Mouse (Mus musculus): Measurements from ENCODE around the gene Ctf2. TPM values are rescaled to one million over a fixed set of nuclear protein-coding genes. Genes with fewer than 3 reads are reported as not detected.
"Not testable (repeated sequence)": the region's sequence is repeated elsewhere in the genome, so short reads cannot be mapped to it uniquely, and the experiment has no call there.

Ctf2 gene
- polyA plus RNA-seq, 1 experiment from 2014 or later: 0.15 TPM

GRCm38 (mm10) chr7:127705706-127706105, 26.3 kb downstream of the Ctf2 start:
- Histone ChIP-seq H3K36me3 (ENCODE audit: control insufficient read depth, insufficient read depth, low read length) (0 out of 2 replicates have a peak, but pooled peaks cover 4% of the 10 kb centered on the region), H3K4me3 (ENCODE audit: low read depth, low read length) (no peak overlapping the region), H3K4me1 (replicated peaks; ENCODE audit: control insufficient read depth, insufficient read depth, low read length) (peaks cover 7% of the 10 kb centered on the region), H3K4me2 (replicated peaks; ENCODE audit: low read depth, low read length) (no peak overlapping the region), H3K27ac (ENCODE audit: low read depth, low read length) (no peak overlapping the region), H3K27me3 (ENCODE audit: control insufficient read depth, insufficient read depth, low read length) (no peaks in the 10 kb centered on the region), H3K9me3 (ENCODE audit: control insufficient read depth, low read length) (no peaks in the 10 kb centered on the region), H3K9ac (ENCODE audit: low read depth, low read length) (no peak overlapping the region)
- 81% methylated on average over 4 of the region's 4 CpGs for WGBS
- DNase-seq (ENCODE audit: low spot score): no peak
- no peak for ATAC-seq (ENCODE audit: low FRiP score)

DNA sequence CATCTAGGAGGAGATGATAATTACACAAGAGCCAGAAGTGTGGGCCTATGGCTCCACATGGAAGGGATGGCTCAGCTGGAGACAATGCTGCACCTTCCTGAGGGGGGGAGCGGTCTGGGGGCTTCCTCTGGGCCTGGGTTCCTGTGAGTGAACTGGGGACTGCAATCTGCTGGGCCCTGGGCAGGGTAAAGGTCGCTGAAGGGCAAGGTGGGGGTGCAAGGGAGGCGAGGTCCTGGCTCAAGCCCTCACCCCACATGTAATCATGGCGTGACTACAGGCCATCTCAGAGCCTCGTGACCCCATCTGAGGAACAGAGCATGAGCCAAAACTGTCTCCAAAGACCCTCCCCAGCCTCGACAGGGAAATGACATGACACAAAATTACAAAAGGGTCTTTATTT, 27.4 kb downstream of the Ctf2 start:
- DNase-seq (ENCODE audit: low spot score): no peak
- 78% methylated on average over 6 of the region's 6 CpGs for WGBS
- 0 out of 2 replicates have a peak, but pooled peaks cover 6% of the 10 kb centered on the region for H3K36me3 ChIP-seq (ENCODE audit: control insufficient read depth, insufficient read depth, low read length)
- no peak overlapping the region for H3K27ac ChIP-seq (ENCODE audit: low read depth, low read length)
- no peaks in the 10 kb centered on the region for H3K9me3 ChIP-seq (ENCODE audit: control insufficient read depth, low read length)
- H3K4me1 ChIP-seq (replicated peaks; ENCODE audit: control insufficient read depth, insufficient read depth, low read length): peaks cover 7% of the 10 kb centered on the region
- no peak overlapping the region for H3K4me3 ChIP-seq (ENCODE audit: low read depth, low read length)
- no peak for ATAC-seq (ENCODE audit: low FRiP score)
- H3K9ac ChIP-seq (ENCODE audit: low read depth, low read length): no peak overlapping the region
- H3K4me2 ChIP-seq (replicated peaks; ENCODE audit: low read depth, low read length): no peak overlapping the region
- H3K27me3 ChIP-seq (ENCODE audit: control insufficient read depth, insufficient read depth, low read length): no peaks in the 10 kb centered on the region

GRCm38 (mm10) chr7:127703561-127704178, 28.3 kb downstream of the Ctf2 start:
- no peaks in the 10 kb centered on the region for H3K27me3 ChIP-seq (ENCODE audit: control insufficient read depth, insufficient read depth, low read length)
- 91% methylated on average over 8 of the region's 8 CpGs for WGBS
- no peak for ATAC-seq (ENCODE audit: low FRiP score)
- no peaks in the 10 kb centered on the region for H3K9me3 ChIP-seq (ENCODE audit: control insufficient read depth, low read length)
- peaks cover 7% of the 10 kb centered on the region for H3K4me1 ChIP-seq (replicated peaks; ENCODE audit: control insufficient read depth, insufficient read depth, low read length)
- H3K4me3 ChIP-seq (ENCODE audit: low read depth, low read length): no peak overlapping the region
- H3K36me3 ChIP-seq (ENCODE audit: control insufficient read depth, insufficient read depth, low read length): 0 out of 2 replicates have a peak, but pooled peaks cover 6% of the 10 kb centered on the region
- no peak overlapping the region for H3K27ac ChIP-seq (ENCODE audit: low read depth, low read length)
- no peak for DNase-seq (ENCODE audit: low spot score)
- no peak overlapping the region for H3K9ac ChIP-seq (ENCODE audit: low read depth, low read length)
- H3K4me2 ChIP-seq (replicated peaks; ENCODE audit: low read depth, low read length): no peak overlapping the region

DNA sequence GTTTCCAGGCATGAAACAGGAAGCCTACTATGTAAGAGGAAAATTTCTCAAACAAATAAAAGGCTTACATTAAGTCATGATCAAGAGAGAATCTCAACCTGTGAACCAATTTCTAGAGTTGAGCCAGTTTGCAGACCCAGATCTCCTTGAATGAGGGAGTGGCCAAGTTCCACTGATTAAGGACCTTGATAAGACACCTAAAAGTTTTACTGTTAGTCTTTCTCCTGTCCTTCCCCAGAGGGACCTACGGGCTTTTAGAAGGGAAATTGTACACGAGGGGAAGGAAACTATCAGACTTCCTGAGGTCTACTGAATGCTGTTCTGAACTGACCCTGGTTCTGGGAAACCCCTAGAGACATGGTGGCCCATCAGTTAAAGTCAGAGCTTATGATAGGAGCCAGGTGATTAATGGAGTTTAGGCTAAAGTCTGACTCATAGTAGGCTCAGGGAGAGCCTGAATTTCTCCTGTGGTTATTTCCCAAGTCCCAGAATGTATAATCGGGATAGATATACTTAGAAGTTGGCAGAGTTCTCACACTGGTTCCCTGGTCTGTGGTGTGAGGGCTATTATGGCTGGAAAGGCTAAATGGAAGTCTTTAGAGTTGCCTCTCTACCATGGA, 31.1 kb downstream of the Ctf2 start:
- WGBS: 89% methylated on average over 3 of the region's 3 CpGs
- no peak overlapping the region for H3K4me2 ChIP-seq (replicated peaks; ENCODE audit: low read depth, low read length)
- no peaks in the 10 kb centered on the region for H3K4me1 ChIP-seq (replicated peaks; ENCODE audit: control insufficient read depth, insufficient read depth, low read length)
- no peak for DNase-seq (ENCODE audit: low spot score)
- no peaks in the 10 kb centered on the region for H3K27me3 ChIP-seq (ENCODE audit: control insufficient read depth, insufficient read depth, low read length)
- no peaks in the 10 kb centered on the region for H3K9me3 ChIP-seq (ENCODE audit: control insufficient read depth, low read length)
- H3K36me3 ChIP-seq (ENCODE audit: control insufficient read depth, insufficient read depth, low read length): 0 out of 2 replicates have a peak, but pooled peaks cover 2% of the 10 kb centered on the region
- no peak overlapping the region for H3K27ac ChIP-seq (ENCODE audit: low read depth, low read length)
- H3K9ac ChIP-seq (ENCODE audit: low read depth, low read length): no peak overlapping the region
- no peak overlapping the region for H3K4me3 ChIP-seq (ENCODE audit: low read depth, low read length)
- no peak for ATAC-seq (ENCODE audit: low FRiP score)

DNA sequence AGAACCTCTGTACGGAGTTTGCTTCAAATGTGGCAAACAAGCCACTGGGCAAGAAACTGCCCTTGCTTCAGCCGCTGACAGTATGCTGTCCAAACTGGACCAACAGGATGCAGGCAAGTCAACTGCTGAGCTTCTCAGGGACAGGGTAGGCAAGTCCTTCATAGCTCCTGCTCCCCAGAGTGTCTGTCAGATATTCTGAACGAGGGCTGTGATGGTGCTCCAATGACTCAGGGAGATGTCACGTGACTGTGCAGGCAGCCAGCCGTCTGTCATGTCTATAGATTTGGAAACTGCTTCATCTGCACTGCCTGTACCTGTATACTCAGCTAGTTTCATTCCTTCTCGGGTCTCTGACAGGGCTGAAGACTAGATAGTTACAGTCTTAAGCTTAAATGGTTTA, 33.0 kb downstream of the Ctf2 start:
- ATAC-seq (ENCODE audit: low FRiP score) (no peak), DNase-seq (ENCODE audit: low spot score) (no peak)
- Histone ChIP-seq H3K9me3 (ENCODE audit: control insufficient read depth, low read length) (no peaks in the 10 kb centered on the region), H3K36me3 (ENCODE audit: control insufficient read depth, insufficient read depth, low read length) (0 out of 2 replicates have a peak, but pooled peaks cover 2% of the 10 kb centered on the region), H3K4me2 (replicated peaks; ENCODE audit: low read depth, low read length) (no peak overlapping the region), H3K27ac (ENCODE audit: low read depth, low read length) (no peak overlapping the region), H3K4me3 (ENCODE audit: low read depth, low read length) (no peak overlapping the region), H3K4me1 (replicated peaks; ENCODE audit: control insufficient read depth, insufficient read depth, low read length) (no peaks in the 10 kb centered on the region), H3K9ac (ENCODE audit: low read depth, low read length) (no peak overlapping the region), H3K27me3 (ENCODE audit: control insufficient read depth, insufficient read depth, low read length) (no peaks in the 10 kb centered on the region)
- 88% methylated on average over 6 of the region's 6 CpGs for WGBS

- not testable (repeated sequence) for H3K36me3 ChIP-seq (ENCODE audit: control insufficient read depth, insufficient read depth, low read length); DNase-seq (ENCODE audit: low spot score); H3K4me1 ChIP-seq (replicated peaks; ENCODE audit: control insufficient read depth, insufficient read depth, low read length); H3K27me3 ChIP-seq (ENCODE audit: control insufficient read depth, insufficient read depth, low read length); H3K9me3 ChIP-seq (ENCODE audit: control insufficient read depth, low read length); H3K4me2 ChIP-seq (replicated peaks; ENCODE audit: low read depth, low read length); ATAC-seq (ENCODE audit: low FRiP score); H3K4me3 ChIP-seq (ENCODE audit: low read depth, low read length); H3K27ac ChIP-seq (ENCODE audit: low read depth, low read length); H3K9ac ChIP-seq (ENCODE audit: low read depth, low read length)
- WGBS: 92% methylated on average over 7 of the region's 7 CpGs
Observed at GRCm38 (mm10) chr7:127693730-127694129, 38.2 kb downstream of the Ctf2 start.

GRCm38 (mm10) chr7:127693290-127693689, 38.7 kb downstream of the Ctf2 start:
- no peak overlapping the region for H3K4me3 ChIP-seq (ENCODE audit: low read depth, low read length)
- H3K27ac ChIP-seq (ENCODE audit: low read depth, low read length): no peak overlapping the region
- no peak overlapping the region for H3K4me2 ChIP-seq (replicated peaks; ENCODE audit: low read depth, low read length)
- no peak overlapping the region for H3K9ac ChIP-seq (ENCODE audit: low read depth, low read length)
- no peaks in the 10 kb centered on the region for H3K9me3 ChIP-seq (ENCODE audit: control insufficient read depth, low read length)
- ATAC-seq (ENCODE audit: low FRiP score): no peak
- no peaks in the 10 kb centered on the region for H3K36me3 ChIP-seq (ENCODE audit: control insufficient read depth, insufficient read depth, low read length)
- 94% methylated on average over 8 of the region's 8 CpGs for WGBS
- 0 out of 2 replicates have a peak, but pooled peaks cover 3% of the 10 kb centered on the region for H3K4me1 ChIP-seq (replicated peaks; ENCODE audit: control insufficient read depth, insufficient read depth, low read length)
- DNase-seq (ENCODE audit: low spot score): no peak
- H3K27me3 ChIP-seq (ENCODE audit: control insufficient read depth, insufficient read depth, low read length): no peaks in the 10 kb centered on the region

DNA sequence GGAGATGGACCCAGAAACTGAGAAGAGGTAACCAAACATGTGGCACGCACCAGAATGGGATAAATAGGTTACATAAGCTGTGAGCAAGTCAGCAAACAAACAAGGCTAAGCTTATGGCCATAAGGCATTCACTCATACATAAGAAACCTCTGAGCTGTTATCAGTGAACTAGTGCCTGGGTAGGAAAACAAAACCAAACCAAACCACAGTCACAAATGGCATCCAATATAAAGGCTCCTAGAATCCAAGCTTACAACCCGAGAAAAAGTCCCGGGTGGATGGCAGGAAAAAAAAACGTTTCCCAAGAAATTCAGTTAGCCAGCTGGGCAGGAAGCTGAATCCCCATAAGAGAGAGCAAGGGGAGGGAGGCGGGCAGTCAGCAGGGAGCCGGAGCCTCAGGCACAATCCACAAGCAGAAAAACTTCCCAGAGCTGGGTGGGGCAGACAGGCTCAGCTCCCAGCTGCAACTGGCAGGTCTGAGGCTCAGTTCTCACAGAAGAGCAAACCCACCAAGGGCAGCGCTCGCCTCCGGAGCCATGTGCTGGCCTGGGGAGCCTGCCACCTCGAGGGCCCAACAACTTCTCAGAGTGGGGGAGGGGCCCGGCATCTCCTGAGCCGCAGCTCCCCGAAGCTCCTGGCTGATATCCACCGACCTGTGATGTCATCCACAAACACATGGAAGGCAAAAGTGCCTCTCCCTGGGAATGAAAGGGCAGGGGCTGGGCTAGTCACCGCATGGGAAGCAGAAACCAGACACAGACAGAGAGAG, 40.6 kb downstream of the Ctf2 start:
- H3K4me1 ChIP-seq (replicated peaks; ENCODE audit: control insufficient read depth, insufficient read depth, low read length): 0 out of 2 replicates have a peak, but pooled peaks cover 3% of the 10 kb centered on the region
- no peaks in the 10 kb centered on the region for H3K36me3 ChIP-seq (ENCODE audit: control insufficient read depth, insufficient read depth, low read length)
- no peaks in the 10 kb centered on the region for H3K27me3 ChIP-seq (ENCODE audit: control insufficient read depth, insufficient read depth, low read length)
- DNase-seq (ENCODE audit: low spot score) (peak; percentile 52), ATAC-seq (ENCODE audit: low FRiP score) (no peak)
- 7% methylated on average over 15 of the region's 15 CpGs for WGBS
- H3K27ac ChIP-seq (ENCODE audit: low read depth, low read length): 0 out of 2 replicates have a peak overlapping the region, but pooled peaks have one; percentile 12
- no peaks in the 10 kb centered on the region for H3K9me3 ChIP-seq (ENCODE audit: control insufficient read depth, low read length)
- H3K4me2 ChIP-seq (replicated peaks; ENCODE audit: low read depth, low read length): 0 out of 2 replicates have a peak overlapping the region, but pooled peaks have one; percentile 1
- no peak overlapping the region for H3K9ac ChIP-seq (ENCODE audit: low read depth, low read length)
- H3K4me3 ChIP-seq (ENCODE audit: low read depth, low read length): no peak overlapping the region

All from hindbrain, embryonic 11.5 days (tissue).